18 mouse cellular contexts compared by ENCODE assay signal in genomic region chr8:71391696-71392095, GRCm38 (mm10). TPM values are rescaled to one million over a fixed set of nuclear protein-coding genes. Genes with fewer than 3 reads are reported as not detected.
DNase-seq lines count a peak whose midpoint lies in the region; TF ChIP-seq lines count a peak whose summit lies in the region.
"Had no signal": no experiment of that assay in that cellular context is flagged by ENCODE, and none has a peak within 500 bp of the region (broad histone marks: within the 10 kb centered on the region; RNA-seq: fewer than 3 reads in every experiment).

No protein-coding gene starts in this region.

- no peaks in the 10 kb centered on the region for H3K27me3 ChIP-seq in spleen, adult 2 months (ENCODE audit: control insufficient read depth, insufficient read depth, low read length)
- H3K27me3 ChIP-seq: embryonic facial prominence, embryonic 15.5 days; heart, embryonic 13.5 days; hindbrain, embryonic 12.5 days; Patski had no signal

- 87% methylated on average over 2 of the region's 2 CpGs for whole genome bisulfite sequencing in spleen, adult 2 months

- H3K4me3 ChIP-seq in spleen, adult 2 months (ENCODE audit: extremely low read depth, insufficient read depth, insufficient read length), result no peak overlapping the region
- H3K4me3 ChIP-seq: embryonic facial prominence, embryonic 15.5 days; erythroblast, embryonic 14.5 days; forebrain, embryonic 10.5 days; heart, embryonic 13.5 days; hindbrain, embryonic 12.5 days had no signal

- TF ChIP-seq POLR2A in spleen, adult 2 months (IDR thresholded peaks at IDR 0.05; ENCODE audit: low read depth, low read length), result no peak

- no peak for TF ChIP-seq CTCF in spleen, adult 2 months (IDR thresholded peaks at IDR 0.05; ENCODE audit: extremely low read depth, insufficient read depth, insufficient read length, insufficient replicate concordance)

- H3K27ac ChIP-seq in spleen, adult 2 months (ENCODE audit: insufficient read depth, low read length), result peak overlapping the region; percentile 16; the same call in 1 of the 2 replicates
- H3K27ac ChIP-seq: embryonic facial prominence, embryonic 15.5 days; forebrain, embryonic 10.5 days; gastrocnemius, adult 2 months; heart, embryonic 13.5 days; hindbrain, embryonic 12.5 days had no signal

- H3K4me1 ChIP-seq in spleen, adult 2 months (ENCODE audit: control insufficient read depth, insufficient read depth, insufficient read length), result peaks cover 3% of the 10 kb centered on the region; the same call in 1 of the 2 replicates
- H3K4me1 ChIP-seq: hindbrain, embryonic 12.5 days had no signal

- H3K36me3 ChIP-seq in spleen, adult 2 months (ENCODE audit: control insufficient read depth, insufficient read depth, low read length), result no peaks in the 10 kb centered on the region
- H3K36me3 ChIP-seq: embryonic facial prominence, embryonic 15.5 days; forebrain, embryonic 10.5 days; heart, embryonic 13.5 days; hindbrain, embryonic 12.5 days had no signal

- peak; percentile 0 for DNase-seq in adrenal gland, adult 2 months
- DNase-seq in adrenal gland, postnatal 25 days, result no peak
- DNase-seq in kidney, adult 9 months, result peak; percentile 1
- no peak for DNase-seq in kidney, postnatal 4 days
- DNase-seq in spleen, adult 2 months (ENCODE audit: low read depth in 1 of 2, low spot score in 2 of 2), result no peak
- DNase-seq in spleen, postnatal 36 days (ENCODE audit: low spot score in 2 of 2), result no peak
- DNase-seq in layer of hippocampus, adult 9-11 months, result no peak
- DNase-seq: embryo, embryonic 11 days; heart, postnatal 36 days had no signal

RNA-seq across cellular contexts. Expression of gene Ushbp1, which starts 3.9 kb away (rescaled TPM):
- total RNA-seq in adrenal gland, adult 2 months (2021), result 10 to 100 TPM; 11.9 to 16.8 TPM
- 40.1 and 58.8 TPM in 2 replicates for polyA plus RNA-seq in adrenal gland, adult 2 months (2012; rRNA removed)
- total RNA-seq in adrenal gland, postnatal 25 days (2021), result 20.6 and 25.8 TPM in 2 replicates
- polyA plus RNA-seq in spleen, adult 2 months (2012; rRNA removed), result 14.7 and 18.4 TPM in 2 replicates
- total RNA-seq: common myeloid progenitor, adult 5-6 weeks; granulocyte monocyte progenitor cell, adult 5-6 weeks had no signal

RNA-seq across cellular contexts. Expression of gene Babam1, which starts 5.0 kb away (rescaled TPM):
- total RNA-seq in adrenal gland, adult 2 months (2021), result 100 to 1,000 TPM; 106 to 119 TPM
- polyA plus RNA-seq in adrenal gland, adult 2 months (2012; rRNA removed), result 143 and 164 TPM in 2 replicates
- total RNA-seq in adrenal gland, postnatal 25 days (2021), result 105 and 116 TPM in 2 replicates
- 104 and 128 TPM in 2 replicates for polyA plus RNA-seq in spleen, adult 2 months (2012; rRNA removed)

RNA-seq across cellular contexts. Expression of gene Nr2f6, which starts 9.9 kb away (rescaled TPM):
- 10 to 100 TPM; 49.7 to 71.5 TPM for total RNA-seq in adrenal gland, adult 2 months (2021)
- 335 and 389 TPM in 2 replicates for polyA plus RNA-seq in adrenal gland, adult 2 months (2012; rRNA removed)
- total RNA-seq in adrenal gland, postnatal 25 days (2021), result 64.5 and 75.8 TPM in 2 replicates
- 59.4 and 88.0 TPM in 2 replicates for polyA plus RNA-seq in spleen, adult 2 months (2012; rRNA removed)

RNA-seq across cellular contexts. Expression of gene Ankle1, which starts 14.1 kb away (rescaled TPM):
- under 1 TPM; 0.48 to 0.58 TPM for total RNA-seq in adrenal gland, adult 2 months (2021)
- 3.4 and 4.2 TPM in 2 replicates for polyA plus RNA-seq in adrenal gland, adult 2 months (2012; rRNA removed)
- 3.2 and 4.1 TPM in 2 replicates for total RNA-seq in adrenal gland, postnatal 25 days (2021)
- polyA plus RNA-seq in spleen, adult 2 months (2012; rRNA removed), result 15.0 and 19.4 TPM in 2 replicates
- total RNA-seq: gastrocnemius, adult 2 months had no signal

RNA-seq across cellular contexts. Expression of gene Ocel1, which starts 20.6 kb away (rescaled TPM):
- total RNA-seq in adrenal gland, adult 2 months (2021), result 10 to 100 TPM; 16.5 to 17.8 TPM
- 32.1 and 36.1 TPM in 2 replicates for polyA plus RNA-seq in adrenal gland, adult 2 months (2012; rRNA removed)
- 18.7 and 20.7 TPM in 2 replicates for total RNA-seq in adrenal gland, postnatal 25 days (2021)
- polyA plus RNA-seq in spleen, adult 2 months (2012; rRNA removed), result 16.8 and 20.6 TPM in 2 replicates

Comparison
In these comparisons a context has a peak if more than half of its experiments do, and no peak if none do; other contexts are left out.
1. DNase-seq: peak in adrenal gland, adult 2 months (single experiment) and kidney, adult 9 months (single experiment); none in adrenal gland, postnatal 25 days (single experiment), kidney, postnatal 4 days (0 of 2), spleen, adult 2 months (0 of 2), spleen, postnatal 36 days (0 of 2) and layer of hippocampus, adult 9-11 months (single experiment).